Mouse (Mus musculus): ENCODE results near the gene Lsm7.

The Lsm7 gene

DNA sequence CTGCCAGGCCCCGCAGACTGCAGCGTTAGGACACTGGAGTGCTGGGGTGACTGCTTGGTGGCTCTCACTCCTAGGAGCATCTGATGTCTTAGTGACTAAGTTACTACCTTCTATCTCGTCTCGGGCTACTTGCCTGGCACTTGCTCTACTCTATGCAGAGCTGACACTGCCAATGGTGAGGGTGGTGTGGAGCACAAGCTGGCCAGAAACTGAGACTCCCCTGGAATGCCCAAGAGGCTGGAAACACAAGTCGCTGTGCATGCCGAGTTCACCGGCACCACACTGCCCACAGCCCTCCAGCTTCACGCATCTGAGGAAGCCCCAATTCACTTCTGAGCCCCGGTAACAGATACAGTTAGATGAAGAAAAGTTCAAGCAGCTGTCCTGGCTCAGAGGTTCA, 19.0 kb upstream of the Lsm7 start:
- DNase-seq: no peak

DNA sequence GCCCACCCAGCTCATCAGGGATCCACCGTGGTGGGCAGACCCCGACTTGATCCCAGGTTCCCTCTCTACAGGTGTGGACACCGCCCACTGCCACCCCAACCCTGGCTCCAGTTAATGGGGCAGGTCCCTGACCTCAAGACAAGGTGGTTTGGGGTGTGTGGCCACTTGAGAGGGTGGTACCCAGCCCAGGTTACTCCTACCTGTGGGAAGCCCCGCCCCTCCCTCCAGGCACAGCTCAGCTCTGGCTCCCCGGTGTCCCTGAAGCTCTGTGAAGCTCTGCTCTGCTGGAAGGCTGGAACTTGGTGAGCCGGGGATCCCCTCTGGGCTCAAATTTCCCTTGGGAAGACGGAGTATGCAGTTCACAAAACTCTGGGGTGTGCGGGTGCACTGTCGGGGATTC, 16.6 kb upstream of the Lsm7 start, which contains the start of gene Tmprss9:
Gene Tmprss9 (plus strand): TSS at position 268 of the 400 bp plus-strand sequence.
- no peak for DNase-seq

DNA sequence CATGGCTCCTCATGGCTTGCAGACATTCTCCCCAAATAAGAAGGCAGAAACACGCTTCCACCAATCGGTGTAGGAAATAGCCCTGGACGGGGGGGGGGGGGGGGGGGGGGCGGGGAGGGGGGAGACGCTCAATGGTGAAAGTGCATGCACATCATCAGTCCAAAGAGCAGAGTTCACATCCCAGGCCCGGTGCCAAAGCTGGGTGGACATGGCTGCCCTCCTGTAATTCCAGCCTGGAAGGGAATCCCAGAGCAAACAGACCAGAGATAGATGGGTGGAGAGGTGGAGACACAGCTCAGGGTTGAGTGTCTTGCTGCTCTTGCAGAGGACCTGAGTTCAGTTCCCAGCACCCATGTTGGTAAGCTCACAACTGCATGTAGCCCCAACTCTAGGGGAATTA, 16.0 kb upstream of the Lsm7 start:
- DNase-seq: no peak

DNA sequence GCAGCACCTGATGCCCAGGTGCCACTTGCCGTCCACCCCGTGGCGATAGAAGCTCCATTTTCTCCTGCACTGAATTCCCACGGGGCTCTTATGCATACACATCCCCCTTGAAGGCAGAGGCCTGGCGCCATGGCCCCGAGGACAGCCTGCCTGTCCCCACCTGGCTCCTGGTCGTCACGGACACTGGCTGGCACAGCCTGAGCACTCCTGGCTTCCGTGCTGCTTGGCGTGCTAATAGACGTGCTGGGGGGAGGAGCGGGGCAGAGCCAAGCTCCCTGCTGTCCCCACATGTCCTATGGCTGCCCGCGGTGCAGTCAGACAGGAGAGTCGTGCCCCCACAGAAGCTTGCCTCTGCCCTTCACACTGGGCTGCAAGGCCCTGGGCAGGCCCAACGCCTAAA, 9.4 kb upstream of the Lsm7 start:
- peak; percentile 82 to 84 for DNase-seq

DNA sequence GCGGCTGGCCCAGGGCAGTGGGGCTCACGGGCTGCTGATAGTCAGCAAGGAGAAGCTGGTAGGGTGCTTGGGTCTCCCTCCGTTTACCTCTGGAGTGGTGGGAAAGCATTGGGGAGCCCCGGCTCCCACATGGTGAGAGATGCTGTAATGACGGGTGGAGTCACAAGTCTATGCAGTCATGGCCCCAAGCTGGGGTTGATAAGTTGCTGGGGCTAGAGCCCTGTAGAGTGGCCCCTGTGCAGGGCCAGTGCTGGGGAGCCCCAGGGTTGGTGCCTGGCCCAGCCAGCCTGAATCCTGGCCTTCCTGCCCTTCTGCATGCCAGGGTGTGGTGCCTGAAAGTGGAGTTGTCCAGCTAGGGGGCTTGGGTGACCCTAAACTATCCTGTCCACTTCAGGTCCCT, 7.3 kb upstream of the Lsm7 start:
- no peak for DNase-seq

DNA sequence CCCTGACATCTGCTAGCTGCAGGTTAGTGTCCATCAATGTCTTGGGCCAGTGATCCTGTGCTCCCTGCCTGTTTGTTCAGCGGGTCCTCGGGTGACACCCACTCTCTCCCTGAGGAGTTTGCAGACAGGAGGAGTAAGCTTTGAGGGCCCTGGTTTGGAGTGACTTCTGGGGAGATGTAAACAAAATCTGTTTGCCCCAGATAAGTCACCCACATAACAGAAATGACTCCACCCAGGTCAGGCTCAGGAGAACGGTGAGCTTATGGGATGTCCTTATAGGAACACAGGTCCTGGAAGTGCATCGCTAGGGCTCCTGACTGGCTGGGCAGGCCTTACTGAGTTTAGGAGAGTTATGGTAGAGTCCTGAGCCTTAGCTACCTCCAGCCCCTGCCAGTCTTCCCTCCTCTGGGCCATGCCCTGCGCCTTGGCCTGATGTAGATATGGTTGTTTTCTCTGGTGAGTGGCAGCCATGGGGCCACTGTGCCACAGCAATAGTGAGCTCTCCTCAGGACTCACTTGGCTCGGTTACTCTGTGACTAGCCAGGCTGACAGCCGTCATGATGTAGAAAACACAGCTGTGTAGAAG, 3.4 kb upstream of the Lsm7 start:
- DNase-seq: no peak

DNA sequence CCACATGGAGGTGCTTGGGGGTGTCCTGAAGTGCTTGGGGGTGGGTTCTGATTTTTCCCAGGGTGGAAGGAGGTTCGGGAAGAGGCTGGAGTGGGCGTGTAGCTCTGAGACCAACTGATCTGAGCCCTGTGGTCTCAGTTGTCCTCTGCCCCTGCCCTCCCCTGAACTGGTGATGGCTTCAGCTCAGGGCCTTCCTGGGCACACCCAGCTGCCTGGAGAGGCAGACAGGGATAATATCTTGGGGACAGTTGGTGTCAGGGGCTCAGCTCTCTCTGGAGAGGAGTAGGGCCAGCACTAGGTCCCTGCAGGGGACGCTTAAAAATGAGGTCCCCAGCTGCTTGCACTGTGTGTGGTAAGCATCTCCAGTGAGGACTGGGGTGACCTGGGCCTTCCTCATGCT, 2.8 kb upstream of the Lsm7 start:
- DNase-seq: no peak

DNA sequence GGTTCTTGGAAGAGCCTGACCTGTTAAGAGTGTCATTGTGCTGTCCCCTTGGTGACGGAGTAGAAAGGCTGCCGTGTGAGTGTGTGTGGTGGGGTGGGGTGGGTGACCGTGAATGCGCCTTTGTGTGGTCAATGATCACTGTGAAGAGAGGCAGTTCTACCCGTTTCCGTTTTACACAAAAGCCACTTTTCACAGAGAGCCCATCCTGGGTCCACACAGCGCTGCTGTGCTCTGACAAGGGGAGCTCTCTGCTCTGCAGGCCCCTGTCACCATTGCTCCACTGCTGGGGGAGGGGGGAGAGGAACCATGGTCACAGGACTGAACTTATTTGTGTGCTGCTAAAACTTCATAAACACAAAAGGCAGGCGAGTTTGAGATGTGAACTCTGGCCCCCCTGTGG, 2.4 kb upstream of the Lsm7 start:
- no peak for DNase-seq

DNA sequence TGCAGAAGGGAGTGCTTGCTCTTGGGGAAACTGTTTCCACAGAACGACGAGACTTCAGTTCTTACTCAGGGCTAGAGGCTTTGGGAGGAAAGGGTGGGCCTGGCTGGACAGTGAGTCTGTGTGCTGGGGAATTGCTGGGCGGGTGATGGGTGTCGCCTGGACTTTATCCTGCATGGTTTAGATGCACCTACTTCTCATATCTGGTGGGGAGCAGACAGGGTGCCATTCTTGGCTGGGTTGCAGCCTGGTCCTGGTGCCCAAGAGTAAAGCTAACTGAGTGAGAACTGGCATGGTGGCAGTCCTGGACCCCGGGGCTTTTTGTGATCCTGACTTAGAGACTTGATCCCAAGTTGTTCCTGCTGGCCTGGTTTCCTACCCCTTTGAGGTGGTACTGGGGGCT, 1.9 kb upstream of the Lsm7 start:
- DNase-seq: no peak

DNA sequence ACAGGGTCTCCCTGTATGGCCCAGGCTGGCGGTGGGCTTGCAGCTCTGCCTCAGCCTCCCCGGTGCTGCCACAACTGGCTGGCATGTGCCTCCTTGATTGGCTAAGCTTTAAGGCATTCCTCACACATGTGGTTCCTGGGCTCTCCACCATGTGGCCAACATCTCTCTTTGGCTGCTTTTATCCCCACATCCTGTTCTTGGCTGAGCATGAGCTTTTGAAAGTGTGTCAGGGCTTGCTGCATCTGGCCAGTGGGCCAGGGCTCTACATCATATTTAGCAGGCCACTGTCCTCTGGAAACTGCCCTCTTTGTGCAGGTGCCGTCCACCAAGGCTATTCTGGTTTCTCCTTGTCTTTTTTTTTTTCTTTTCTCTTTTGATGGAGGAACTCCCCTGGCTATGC, 1.3 kb upstream of the Lsm7 start:
- no peak for DNase-seq

DNA sequence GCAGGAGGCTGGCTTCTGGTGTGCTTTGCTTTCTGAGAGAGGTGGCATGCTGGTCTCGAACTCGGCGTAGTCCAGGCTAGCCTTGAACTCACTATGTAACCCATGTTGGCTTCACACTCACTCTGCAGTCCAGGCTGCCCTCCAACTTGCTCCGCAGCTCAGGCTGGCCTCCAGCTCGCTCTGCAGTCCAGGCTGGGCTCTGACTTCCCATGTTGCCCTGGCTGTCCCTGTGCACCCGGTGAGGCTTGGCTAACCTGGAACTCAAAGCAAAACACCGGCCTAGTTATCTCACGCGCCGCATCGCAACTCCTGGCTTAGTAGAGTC, 702 bp upstream of the Lsm7 start:
- peak; percentile 67 to 70 for DNase-seq

DNA sequence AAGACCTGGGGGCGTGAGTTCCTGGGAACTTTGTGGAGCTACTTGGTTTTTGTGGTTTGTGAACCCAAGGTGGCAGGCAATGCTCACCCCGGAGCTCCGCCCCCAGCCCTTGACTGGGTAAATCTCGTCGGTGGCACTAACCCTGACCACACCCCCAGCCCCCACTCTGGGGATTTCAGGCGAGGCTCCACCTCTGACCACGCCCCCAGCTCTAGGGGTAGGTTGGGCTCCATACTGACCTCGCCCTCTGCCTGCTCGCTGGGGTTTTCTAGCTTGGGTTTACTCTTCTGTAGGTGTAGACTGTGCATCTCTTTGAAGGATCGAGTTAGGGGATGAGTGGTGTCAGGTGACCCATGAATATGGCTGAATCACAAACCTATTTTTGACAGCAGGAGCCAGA, 6.4 kb downstream of the Lsm7 start:
- no peak for DNase-seq

DNA sequence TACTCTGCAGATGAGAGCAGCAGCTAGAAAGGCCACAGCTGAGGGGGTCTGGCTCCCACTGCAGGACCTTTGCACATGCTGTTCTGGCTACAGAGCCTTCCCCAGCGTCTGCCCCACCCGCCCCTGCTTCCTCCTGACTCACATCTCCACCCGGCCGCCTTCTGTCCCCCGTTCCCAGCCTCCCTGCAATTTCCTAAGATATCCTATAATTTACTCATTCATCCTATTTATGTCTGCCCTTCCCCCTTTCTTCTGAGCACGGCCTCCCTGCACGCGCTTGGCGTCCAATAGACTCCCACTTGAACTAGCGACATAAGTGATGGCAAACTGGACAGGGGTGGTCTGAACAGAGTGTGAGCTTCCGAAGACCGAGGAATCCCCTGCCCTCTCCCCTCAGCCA, 9.3 kb downstream of the Lsm7 start:
- no peak for DNase-seq

DNA sequence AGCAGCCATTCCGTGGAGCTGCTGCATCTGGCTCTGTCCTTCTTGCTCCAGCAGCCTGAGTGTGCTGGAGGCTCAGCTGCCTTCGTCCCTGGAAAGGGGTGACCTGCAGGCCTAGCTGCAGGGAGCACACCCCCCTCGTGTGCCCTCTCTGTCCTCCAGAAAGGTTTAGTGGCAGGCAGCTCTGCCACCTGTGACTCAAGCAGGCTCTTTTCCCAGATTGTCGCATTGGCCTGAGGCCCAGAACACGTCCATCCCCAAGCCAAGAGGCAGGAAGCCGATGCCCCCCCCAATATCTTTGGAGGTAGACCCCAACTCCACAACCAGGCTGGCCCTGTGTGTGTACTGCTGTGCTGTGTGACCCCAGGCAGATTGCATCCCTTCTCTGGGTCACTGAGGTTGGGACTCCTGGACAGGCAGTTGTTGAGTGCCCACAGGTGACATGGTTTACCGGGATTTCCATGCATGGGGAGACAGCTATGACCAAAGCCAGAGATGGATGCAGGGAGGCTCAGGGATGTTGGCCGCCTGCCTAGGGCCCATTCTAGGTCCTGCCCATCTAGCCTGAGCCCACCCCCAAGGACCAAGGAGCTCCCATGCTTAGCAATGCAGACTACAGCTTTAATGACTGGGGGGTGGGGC, 9.8 kb downstream of the Lsm7 start:
- peak in 1 of 2 experiments; percentile 45 for DNase-seq

DNA sequence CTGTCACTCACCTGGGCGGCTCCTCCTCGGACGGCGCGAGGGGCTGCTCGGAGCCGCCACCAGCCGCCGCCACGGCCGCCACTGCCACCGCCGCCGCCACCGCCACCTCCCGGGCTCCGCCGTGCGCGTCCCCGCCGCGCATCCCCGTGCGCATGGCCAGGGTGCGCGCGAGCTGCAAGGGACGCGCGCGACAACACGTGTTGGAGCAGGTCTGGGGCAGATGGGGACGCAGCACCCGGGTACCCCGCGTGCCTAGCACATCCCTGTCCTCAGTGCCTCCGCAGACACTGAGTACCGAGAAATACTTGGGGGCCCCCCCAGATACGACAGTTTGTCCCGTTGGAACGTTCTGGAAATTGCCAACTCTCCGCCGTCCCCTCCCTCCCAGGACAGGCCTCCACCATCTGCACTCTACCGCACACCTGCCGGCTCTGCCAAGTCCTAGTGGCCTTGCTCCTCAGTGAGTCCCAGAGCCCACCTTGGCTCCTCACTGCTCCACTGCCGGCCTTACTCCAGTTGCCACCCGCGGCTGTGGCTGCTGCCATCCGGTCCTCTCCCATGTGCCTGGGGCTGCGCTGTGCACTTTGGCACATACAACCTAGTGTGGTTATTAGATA, 11.0 kb downstream of the Lsm7 start, which contains the start of gene Lingo3:
Gene Lingo3 (minus strand): TSS at position 109 of the 617 bp plus-strand sequence.
- DNase-seq: peak; percentile 73 to 89

DNA sequence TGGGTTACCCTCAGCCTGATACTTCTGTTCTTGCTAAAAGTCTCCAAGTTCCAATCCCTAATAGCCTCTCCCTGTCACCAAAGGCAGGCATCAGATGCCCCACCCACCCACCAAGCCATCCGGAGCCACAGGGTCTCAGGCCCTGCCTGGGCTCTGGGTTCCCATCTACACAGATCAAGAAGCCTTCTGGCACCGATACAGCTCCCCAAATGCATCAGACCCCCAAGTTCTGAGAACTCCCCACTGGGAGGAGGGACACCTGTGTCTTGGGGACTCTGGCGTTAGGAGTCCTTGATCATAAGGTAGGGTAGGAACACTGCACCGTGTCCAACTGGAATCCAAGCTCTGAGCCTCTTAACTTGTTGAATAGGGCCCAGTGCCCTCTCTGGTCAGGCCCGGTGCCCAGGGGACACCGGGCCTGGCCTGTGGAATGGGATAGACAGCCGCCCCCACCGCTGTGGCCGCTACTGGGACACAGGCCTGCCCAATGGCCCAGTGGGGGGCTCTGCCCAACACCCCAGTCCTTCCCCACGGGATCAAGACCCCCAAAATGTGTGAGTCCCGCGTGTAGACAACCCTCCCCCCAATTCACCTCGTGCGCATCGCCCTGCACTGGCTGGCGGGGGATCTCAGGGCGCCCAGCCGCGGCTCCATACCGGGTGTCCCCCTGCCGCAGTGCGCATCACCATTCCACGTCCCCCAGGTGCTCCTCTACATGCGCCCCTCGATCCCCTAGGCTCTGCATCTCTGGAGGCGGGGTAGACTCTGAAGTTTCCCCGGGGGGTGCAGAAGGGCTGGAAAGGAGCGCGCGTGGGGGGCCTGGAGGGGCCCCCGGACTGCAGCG, 11.7 kb downstream of the Lsm7 start:
- DNase-seq: no peak

DNA sequence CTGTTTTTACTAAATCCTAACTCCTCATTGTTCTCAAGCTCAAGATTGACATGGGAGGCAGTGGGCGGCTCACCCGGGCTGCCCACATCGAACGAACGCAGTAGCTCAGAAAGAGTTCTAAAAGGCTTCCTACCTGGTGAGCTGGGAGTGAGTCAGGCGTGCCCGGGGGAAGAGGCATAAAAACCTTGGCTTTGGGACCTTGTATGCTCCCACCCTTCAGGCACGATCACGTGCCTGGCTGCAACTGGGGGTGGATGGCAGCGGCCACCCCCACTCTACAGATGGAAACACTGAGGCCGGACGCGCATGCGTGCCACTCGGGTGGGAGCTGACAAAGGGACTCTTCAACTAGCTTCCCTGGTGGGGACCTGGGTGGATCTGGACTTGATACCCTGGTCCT, 12.7 kb downstream of the Lsm7 start:
- DNase-seq: peak in 1 of 2 experiments; percentile 43

DNA sequence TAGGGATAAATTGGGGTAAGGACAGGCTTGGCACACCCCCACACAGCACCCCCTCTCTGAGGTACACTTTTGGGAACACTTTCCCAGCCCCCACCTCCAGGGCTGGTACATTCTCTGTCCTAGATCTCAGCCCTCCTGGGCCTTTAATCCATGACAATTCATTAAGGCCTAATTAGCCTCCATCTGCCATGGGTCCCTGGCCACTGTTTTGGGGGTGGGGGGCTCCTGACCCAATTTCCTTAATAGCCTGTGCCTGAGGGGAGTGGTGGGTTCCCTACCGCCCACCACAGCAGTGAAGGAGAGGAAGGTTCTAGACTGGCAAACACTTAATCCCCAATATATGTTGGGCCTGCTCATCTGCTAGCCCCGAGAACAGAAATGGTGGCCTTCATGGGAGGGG, 13.3 kb downstream of the Lsm7 start:
- peak in 1 of 2 experiments; percentile 36 for DNase-seq

DNA sequence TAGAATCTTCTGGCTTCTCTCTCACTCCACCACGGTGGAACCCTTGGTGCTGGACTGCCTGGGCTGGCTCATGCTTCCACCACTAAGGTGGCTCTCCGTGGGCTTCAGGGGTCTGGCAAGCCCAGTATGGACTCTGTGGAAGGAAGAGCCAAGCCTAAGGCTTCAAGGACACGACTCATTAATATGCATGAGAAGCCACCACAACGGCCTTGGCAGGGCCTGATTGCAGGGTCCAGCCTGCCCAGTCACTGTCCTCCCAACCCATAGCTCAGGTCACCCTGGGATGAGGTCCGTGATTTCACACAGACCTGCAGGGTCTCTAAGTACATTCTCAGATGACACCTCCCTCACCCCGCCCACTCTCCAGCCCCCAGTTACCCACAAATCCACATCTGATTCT, 15.2 kb downstream of the Lsm7 start:
- DNase-seq: peak in 1 of 2 experiments; percentile 25

DNA sequence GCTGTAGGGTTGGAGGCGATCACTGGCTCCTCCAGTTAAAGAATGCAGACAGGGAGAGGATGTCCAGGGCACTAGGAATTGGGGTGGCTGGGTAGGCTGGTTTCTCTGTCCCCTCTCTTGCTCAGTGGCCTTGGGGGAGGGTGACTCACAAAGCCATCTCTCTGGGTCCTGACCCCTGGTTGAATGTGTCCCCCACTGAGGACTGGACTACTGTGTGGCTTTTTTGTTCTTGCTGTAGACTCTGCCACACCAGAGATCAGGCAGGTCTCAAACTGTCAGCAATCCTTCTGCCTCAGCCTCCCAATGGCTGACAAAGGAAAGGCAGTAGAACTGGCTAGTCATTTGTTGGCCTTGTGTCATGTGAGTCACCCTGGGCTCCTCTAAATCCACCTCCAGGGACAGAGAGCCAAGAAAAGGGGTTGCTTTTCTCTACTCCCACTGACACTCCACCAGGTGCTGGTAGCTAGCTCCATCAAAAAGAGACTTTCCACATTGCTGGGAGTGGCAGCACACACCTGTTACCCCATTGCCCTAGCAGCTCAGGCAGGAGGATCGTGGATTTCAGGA, 16.6 kb downstream of the Lsm7 start:
- peak; percentile 41 to 45 for DNase-seq

DNA sequence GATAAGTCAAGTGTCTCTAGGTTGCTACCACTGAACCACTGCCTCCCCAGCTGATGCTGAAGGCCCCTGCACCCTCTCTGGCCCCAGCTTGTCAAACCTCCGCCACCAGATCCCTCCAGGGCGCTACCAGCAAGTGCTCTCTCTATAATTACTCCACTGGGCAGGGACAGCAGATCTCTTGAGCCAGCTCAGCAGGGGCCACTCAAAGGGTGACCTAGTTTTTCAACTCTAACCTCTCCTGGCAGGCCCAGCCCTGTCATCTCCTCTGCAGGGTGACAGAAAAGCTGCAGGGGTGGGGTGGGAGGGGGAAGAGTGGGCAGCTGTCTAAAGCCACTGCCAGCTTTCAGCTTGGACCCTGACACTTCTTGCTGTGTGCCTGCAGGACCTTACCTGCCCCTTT, 17.2 kb downstream of the Lsm7 start:
- peak; percentile 69 to 79 for DNase-seq

DNA sequence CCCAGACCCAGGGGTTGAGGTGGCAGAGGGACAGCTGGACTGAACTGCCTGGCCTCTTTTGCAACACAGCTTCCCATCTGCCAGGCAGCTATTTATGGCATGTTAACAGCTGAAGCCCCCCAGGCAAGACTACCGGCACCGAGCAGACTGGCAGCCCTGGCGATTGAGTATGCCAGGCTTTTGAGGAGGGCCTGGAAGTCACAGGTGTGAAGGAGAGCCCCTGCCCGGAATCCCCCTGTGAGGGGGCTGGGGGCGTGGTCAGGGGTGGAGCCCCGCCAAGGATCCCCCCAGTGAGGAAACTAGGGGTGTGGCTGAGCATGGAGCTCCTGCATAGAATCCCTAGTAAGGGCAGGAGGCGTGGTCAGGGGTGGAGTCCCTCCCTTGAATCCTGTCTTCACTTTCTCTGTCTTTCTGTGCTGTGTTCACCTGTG, 18.0 kb downstream of the Lsm7 start:
- DNase-seq: peak; percentile 54 to 60

DNA sequence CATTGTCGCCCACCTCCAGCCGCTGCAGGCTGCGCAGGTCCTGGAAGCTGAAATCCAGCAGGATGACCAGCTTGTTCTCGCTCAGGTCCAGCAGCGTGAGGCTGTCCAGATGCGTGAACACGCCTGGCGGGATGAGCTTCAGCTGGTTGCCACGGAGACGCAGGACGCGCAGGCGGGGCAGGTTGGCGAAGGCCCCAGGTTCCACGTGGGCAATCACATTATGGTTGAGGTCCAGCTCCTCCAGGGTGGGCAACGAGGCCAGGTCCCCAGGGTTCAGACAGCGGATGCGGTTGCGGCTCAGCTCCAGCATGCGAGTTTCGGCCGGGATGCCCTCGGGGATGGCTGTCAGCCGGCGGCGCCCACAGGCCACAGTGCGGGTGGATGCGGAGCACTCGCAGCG, 19.4 kb downstream of the Lsm7 start:
- peak in 1 of 2 experiments; percentile 39 for DNase-seq
